Mouse (Mus musculus) gastrocnemius, postnatal 36 days (tissue): ENCODE data around the gene Cdkn1b. TPM values are rescaled to one million over a fixed set of nuclear protein-coding genes. Genes with fewer than 3 reads are reported as not detected.

Experiments used
- DNase-seq, 2 experiments: peaks; one replicate each; pipeline ENCODE4 v3.0.0; 2022
- intact Hi-C: fragments of 180-260 bp; cut with DNase I; formaldehyde crosslinking; loops from one replicate; pipeline ENCODE4 v1.15.1; 2025
- total RNA-seq, 2 experiments: library from RNA; stranded (reverse); gene quantifications; 2 replicates each; pipeline ENCODE4 v1.2.3; 2021

Cdkn1b gene
- total RNA-seq, 2 experiments from 2014 or later, result 35.3 to 39.5 TPM

DNA sequence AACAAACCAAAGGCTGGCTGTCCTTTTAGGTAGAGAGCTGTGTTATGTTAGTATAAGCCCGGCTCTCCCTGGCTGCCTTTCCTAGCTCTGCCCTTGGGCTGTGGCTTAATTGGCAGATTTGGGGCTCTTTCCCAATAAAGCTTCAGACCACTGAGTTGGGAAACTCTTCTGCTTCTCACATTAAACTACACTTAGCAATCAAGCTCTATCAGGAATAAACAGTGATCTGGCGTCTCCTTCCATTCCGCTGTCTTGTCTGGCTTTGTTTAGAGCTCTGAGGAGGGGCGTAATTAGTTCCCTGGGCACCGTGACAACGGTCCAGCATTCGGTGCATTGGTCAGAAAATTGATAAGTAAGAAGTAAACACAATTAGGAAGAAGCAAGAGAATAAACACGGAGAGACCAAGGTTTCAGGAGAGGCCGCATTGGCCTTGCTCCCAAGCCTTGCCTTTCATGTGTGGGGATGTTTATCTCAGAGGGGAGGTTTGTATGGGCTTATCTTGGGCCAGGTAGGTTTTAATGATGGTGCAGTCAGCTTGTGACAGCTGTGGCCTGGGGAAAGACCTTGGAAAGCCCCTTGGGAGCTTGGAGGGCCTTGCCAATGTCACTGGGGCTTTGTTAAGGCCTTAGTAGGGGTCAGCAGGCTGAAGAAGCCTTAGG, 41.8 kb downstream of the Cdkn1b start:
- DNase-seq, result no peak

DNA sequence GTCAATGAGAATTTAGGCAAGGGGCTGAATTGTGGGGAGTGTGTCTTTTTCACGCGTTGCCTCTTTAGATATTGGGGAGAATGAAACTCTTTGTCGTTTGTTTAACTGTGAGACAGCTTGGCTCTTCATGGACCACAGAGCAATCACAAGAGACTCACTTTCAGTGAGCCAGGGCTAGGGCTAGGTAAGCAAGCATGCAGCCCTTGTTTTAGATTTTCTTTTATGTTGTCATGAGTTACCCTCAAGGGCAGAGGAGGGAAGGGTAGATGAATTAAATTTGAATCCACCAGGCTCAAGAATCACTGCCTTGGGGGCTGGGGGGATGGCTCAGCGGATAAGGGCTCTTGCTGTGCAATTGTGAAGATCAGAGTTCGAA, 42.3 kb downstream of the Cdkn1b start:
- intact Hi-C loops, result no loop called here
- DNase-seq, result no peak

More for the DNA sequence above, 41.8 kb downstream of the Cdkn1b start:
- intact Hi-C loops, result no loop called here

DNA sequence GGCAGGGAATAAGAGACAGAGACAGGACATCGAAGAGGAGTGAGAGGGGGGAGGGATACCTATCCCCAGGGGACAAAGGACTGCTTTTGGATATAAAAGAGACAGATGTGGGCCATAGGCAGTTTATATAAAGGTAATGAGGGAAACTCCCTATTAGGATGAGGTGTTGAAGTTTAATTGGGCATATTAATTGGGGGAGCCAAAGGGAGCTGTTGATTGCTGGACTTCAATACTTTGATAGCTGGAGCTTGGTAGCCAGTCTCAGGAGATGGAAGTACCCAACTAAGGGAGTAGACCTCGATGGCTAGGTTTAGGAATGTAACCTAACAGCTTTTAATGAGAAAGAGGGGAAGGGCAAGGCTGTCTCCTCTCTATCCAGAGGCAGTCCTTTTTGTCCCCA, 43.7 kb downstream of the Cdkn1b start:
- intact Hi-C loops, result no loop called here
- no peak for DNase-seq

DNA sequence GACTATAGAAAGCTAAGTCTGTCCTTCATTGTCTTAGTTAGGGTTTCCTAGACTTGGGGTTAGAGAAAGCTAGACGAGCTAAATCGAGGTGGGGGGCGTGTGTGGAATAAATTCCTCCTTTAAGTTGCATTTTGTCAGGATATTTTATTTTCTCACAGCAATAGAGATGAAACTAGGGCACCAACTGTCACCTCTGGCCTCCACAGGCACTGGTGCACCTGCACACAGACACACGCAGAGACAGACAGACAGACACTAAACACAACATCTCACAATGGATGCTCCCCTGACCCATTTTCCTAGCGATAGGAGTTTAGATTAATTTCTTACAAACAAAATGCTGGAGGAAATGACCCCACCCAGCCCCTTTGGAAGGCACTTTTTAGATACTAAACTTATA, 46.5 kb downstream of the Cdkn1b start:
- no peak for DNase-seq
- intact Hi-C loops, result no loop called here

DNA sequence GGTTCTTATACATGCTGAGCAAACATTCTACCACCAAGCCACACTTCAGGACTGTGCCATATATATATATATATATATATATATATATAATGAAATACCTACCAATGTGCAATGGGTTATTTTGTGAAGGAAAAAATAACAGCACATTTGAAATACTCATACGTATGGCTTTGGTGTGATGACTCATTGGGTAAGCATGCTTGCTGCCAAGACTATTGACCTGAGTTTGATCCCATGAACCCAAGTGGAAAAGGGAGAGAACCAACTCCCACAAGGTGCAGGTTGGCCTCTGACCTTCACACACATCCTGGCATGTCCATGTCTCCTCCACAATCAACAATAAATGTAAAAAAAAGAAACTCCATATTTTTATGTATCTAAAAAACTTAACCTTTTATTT, 48.1 kb downstream of the Cdkn1b start:
- intact Hi-C loops, result no loop called here
- DNase-seq, result no peak

DNA sequence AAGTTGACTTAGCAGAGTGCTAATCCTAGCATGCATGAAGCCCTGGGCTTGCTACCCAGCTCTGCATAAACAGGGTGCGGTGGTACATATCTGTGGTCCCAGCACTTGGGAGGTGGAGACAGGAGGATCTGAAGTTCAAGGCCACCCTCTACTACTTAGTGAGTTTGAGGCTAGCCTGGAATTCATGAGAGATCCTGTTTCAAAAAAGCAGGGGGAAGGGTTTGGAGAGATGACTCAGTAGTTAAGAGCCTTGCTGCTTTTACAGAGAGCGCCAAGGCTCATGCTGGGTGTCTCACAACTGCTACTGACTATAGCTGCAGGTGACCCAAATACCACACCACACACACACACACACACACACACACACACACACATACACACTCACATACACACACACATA, 49.3 kb downstream of the Cdkn1b start:
- intact Hi-C loops, result no loop called here
- DNase-seq, result no peak

DNA sequence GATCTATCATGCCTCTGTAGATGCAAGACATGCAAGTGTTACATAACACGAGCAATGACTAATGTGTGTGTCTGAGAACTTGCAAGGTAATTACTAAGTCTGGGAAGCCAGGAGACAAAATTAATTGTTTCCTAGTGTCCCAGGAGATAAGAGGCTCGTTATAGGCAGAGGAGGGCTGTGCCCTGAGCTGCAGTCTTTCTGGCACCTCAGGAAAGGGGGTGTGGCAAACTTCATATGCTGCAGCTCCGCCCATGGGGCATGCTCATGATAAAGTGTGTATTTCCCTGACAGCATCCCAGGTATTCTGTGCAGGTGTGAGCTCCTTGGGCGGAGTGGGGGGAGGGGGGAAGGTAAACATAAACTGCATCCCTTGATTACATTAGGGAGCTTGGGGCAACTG, 51.9 kb downstream of the Cdkn1b start:
- intact Hi-C loops, result no loop called here
- no peak for DNase-seq

Other genes with a start within 250 kb of the Cdkn1b start
- 10 to 100 TPM; 14.4 to 16.4 TPM for gene Dusp16, start 127.8 kb upstream of the Cdkn1b start, total RNA-seq
- gene Crebl2, start 90.2 kb upstream of the Cdkn1b start, total RNA-seq, result 1 to 10 TPM; 6.7 to 8.3 TPM
- gene Gpr19, start 21.8 kb upstream of the Cdkn1b start, total RNA-seq, result 1 to 10 TPM; 3.5 to 4.6 TPM
- 1 to 10 TPM; 1.1 to 4.9 TPM for gene Apold1, start 61.3 kb downstream of the Cdkn1b start, total RNA-seq
- 10 to 100 TPM; 23.7 to 28.2 TPM for gene Ddx47, start 91.2 kb downstream of the Cdkn1b start, total RNA-seq
- gene Gprc5a, start 145.2 kb downstream of the Cdkn1b start, total RNA-seq, result under 1 TPM; 0.39 to 0.48 TPM
- gene Gprc5d, start 197.9 kb downstream of the Cdkn1b start, total RNA-seq, result not detected